Mouse (Mus musculus): ENCODE measurements around the gene Mospd3.

Gene Mospd3

GRCm38 (mm10) chr5:137600619-137601364, at the start of gene Mospd3:
TSS of gene Mospd3 (minus strand) at chr5:137601058.
- peak; percentile 98 for DNase-seq (ENCODE audit: low spot score)

GRCm38 (mm10) chr5:137649669-137650571, 49.1 kb upstream of the Mospd3 start:
- no peak for DNase-seq (ENCODE audit: low spot score)

- DNase-seq (ENCODE audit: low spot score), result no peak
Observed at GRCm38 (mm10) chr5:137649251-137649650, 48.4 kb upstream of the Mospd3 start.

GRCm38 (mm10) chr5:137647827-137648601, 47.2 kb upstream of the Mospd3 start:
- DNase-seq (ENCODE audit: low spot score), result no peak

GRCm38 (mm10) chr5:137645652-137646091, 44.8 kb upstream of the Mospd3 start, which contains the start of gene Irs3:
TSS of gene Irs3 (minus strand) at chr5:137645714.
- no peak for DNase-seq (ENCODE audit: low spot score)

- DNase-seq (ENCODE audit: low spot score), result no peak
Observed at GRCm38 (mm10) chr5:137645091-137645651, 44.3 kb upstream of the Mospd3 start.

GRCm38 (mm10) chr5:137644484-137644883, 43.6 kb upstream of the Mospd3 start:
- DNase-seq (ENCODE audit: low spot score), result no peak

GRCm38 (mm10) chr5:137642886-137643285, 42.0 kb upstream of the Mospd3 start:
- no peak for DNase-seq (ENCODE audit: low spot score)

GRCm38 (mm10) chr5:137641054-137641453, 40.2 kb upstream of the Mospd3 start, which contains the start of gene Sap25:
TSS of gene Sap25 (plus strand) at chr5:137641334.
- no peak for DNase-seq (ENCODE audit: low spot score)

GRCm38 (mm10) chr5:137639472-137639871, 38.6 kb upstream of the Mospd3 start:
- no peak for DNase-seq (ENCODE audit: low spot score)

GRCm38 (mm10) chr5:137633397-137634084, 32.7 kb upstream of the Mospd3 start:
- no peak for DNase-seq (ENCODE audit: low spot score)

GRCm38 (mm10) chr5:137631591-137631990, 30.7 kb upstream of the Mospd3 start:
- DNase-seq (ENCODE audit: low spot score), result no peak

- DNase-seq (ENCODE audit: low spot score), result no peak
Observed at GRCm38 (mm10) chr5:137631171-137631570, 30.3 kb upstream of the Mospd3 start.

GRCm38 (mm10) chr5:137630602-137631001, 29.7 kb upstream of the Mospd3 start:
- no peak for DNase-seq (ENCODE audit: low spot score)

- no peak for DNase-seq (ENCODE audit: low spot score)
Observed at GRCm38 (mm10) chr5:137629906-137630545, 29.2 kb upstream of the Mospd3 start.

GRCm38 (mm10) chr5:137629306-137629721, 28.5 kb upstream of the Mospd3 start:
- no peak for DNase-seq (ENCODE audit: low spot score)

- peak; percentile 99 for DNase-seq (ENCODE audit: low spot score)
Observed at GRCm38 (mm10) chr5:137628498-137629305, 27.8 kb upstream of the Mospd3 start, which contains the start of the genes Fbxo24, Lrch4 and Gm20605. TSS of gene Fbxo24 (minus strand) at chr5:137629002. TSS of gene Lrch4 (plus strand) at chr5:137629121. TSS of gene Gm20605 (plus strand) at chr5:137629175.

GRCm38 (mm10) chr5:137627991-137628390, 27.1 kb upstream of the Mospd3 start:
- no peak for DNase-seq (ENCODE audit: low spot score)

- no peak for DNase-seq (ENCODE audit: low spot score)
Observed at GRCm38 (mm10) chr5:137623937-137624530, 23.2 kb upstream of the Mospd3 start.

Data from layer of hippocampus, adult 9-10 months (tissue).